Mouse (Mus musculus): Measurements from ENCODE around the gene Taf5l. TPM values are rescaled to one million over a fixed set of nuclear protein-coding genes. Genes with fewer than 3 reads are reported as not detected.

Taf5l gene
- total and polyA plus RNA-seq, 2 experiments from 2014 or later, result 21.7 to 42.0 TPM

DNA sequence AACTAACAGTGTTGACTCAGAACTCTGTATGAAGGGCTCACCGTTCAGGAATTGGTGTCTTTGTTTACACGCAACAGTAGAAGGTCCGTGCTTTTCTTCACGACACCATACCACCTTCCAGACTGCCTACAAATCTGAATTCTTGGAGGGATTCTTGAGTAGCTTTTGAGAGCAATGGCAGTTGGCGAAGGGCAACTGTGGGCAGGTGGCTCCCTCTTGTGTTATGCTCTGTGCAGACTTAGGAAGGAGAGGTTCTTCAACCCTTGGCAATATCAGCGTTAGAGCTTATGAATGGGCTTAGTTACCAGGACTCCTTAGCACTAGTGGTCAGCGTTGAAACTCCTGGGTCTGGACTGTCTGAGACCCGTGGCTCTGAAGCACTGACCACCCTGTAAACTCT, 28.6 kb downstream of the Taf5l start:
- H3K4me3 ChIP-seq (ENCODE audit: low read length), result no peak overlapping the region
- peak; percentile 49 for TF ChIP-seq CTCF (IDR thresholded peaks at IDR 0.05; ENCODE audit: low read depth)
- DNase-seq (ENCODE audit: low spot score) (no peak), ATAC-seq (no peak)
- H3K36me3 ChIP-seq (ENCODE audit: insufficient read depth, low read length), result peaks cover 13% of the 10 kb centered on the region
- no peaks in the 10 kb centered on the region for H3K4me1 ChIP-seq (ENCODE audit: insufficient read depth, low read length)
- no peak overlapping the region for H3K9ac ChIP-seq (replicated peaks; ENCODE audit: low read length)
- H3K27ac ChIP-seq, result no peak overlapping the region
- WGBS, result 81% methylated on average over 8 of the region's 8 CpGs
- H3K27me3 ChIP-seq (ENCODE audit: insufficient read depth, low read length), result no peaks in the 10 kb centered on the region
- H3K9me3 ChIP-seq (ENCODE audit: low read length), result no peaks in the 10 kb centered on the region
- no peak overlapping the region for H3K4me2 ChIP-seq (ENCODE audit: low read depth, low read length)

DNA sequence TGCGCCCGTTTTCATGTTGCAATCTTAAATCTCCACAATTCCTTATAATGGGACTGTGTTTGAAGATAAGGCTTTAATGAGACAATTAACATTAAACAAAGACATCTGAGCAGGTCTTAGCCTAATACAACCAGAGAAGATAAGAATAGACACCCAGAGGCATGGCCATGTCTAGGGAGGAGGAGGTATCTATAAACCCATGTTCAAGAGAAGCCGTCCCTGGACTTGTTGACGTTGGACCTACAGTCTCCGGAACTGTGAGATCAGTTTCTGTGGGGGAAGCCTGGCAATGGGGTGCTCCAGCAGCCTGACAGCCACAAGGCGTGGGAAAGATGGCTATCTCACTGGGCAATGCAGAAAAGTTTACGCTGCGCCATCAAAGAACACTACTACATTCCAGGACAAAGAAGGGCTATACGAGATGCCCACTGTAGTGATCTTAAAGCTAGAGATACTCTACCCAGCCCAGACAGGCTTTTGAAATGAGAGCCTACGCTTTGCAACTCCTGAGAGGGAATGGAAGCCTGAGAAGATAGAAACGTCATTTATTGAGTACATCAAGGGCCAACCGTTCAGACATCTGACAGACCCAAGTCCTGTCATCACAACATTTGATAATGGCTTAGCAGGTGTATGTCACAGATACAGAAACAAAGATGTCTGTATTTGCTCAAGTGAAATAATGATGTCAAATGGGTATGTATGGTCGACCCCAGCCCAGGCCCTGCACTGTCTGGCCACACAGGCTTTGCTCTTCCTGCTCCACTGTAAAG, 30.7 kb downstream of the Taf5l start:
- DNase-seq (ENCODE audit: low spot score), result no peak
- WGBS, result 91% methylated on average over 13 of the region's 13 CpGs
- H3K27me3 ChIP-seq (ENCODE audit: insufficient read depth, low read length), result no peaks in the 10 kb centered on the region

DNA sequence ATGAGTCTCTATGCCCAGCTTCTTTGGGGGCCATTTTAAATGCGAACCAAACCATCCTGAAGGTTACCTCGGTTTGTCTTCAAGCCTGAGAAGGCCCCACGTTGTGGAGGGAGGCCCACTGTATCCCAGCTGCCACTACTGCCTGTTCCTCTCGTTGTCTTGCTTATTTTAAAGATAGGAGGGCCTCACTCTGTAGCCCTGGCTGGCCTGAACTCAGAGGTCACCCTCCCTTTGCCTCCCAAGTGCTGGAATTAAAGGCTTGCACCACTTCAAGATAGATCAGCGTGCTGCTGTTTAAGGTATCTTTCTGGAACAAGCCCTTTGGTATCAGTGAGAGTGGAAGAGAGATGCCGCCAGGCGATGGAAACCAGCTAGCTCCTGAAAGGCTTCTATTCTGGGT, 32.1 kb downstream of the Taf5l start:
- no peak overlapping the region for H3K4me2 ChIP-seq (ENCODE audit: low read depth, low read length)
- no peak for DNase-seq (ENCODE audit: low spot score)
- H3K4me3 ChIP-seq (ENCODE audit: low read length), result no peak overlapping the region
- no peak for ATAC-seq
- 76% methylated on average over 7 of the region's 7 CpGs for WGBS
- no peak for TF ChIP-seq CTCF (IDR thresholded peaks at IDR 0.05; ENCODE audit: low read depth)
- no peaks in the 10 kb centered on the region for H3K9me3 ChIP-seq (ENCODE audit: low read length)
- no peaks in the 10 kb centered on the region for H3K4me1 ChIP-seq (ENCODE audit: insufficient read depth, low read length)
- no peak overlapping the region for H3K27ac ChIP-seq
- H3K9ac ChIP-seq (replicated peaks; ENCODE audit: low read length), result no peak overlapping the region
- no peaks in the 10 kb centered on the region for H3K27me3 ChIP-seq (ENCODE audit: insufficient read depth, low read length)
- H3K36me3 ChIP-seq (ENCODE audit: insufficient read depth, low read length), result no peaks in the 10 kb centered on the region

More for the DNA sequence above, 30.7 kb downstream of the Taf5l start:
- H3K27ac ChIP-seq, result no peak overlapping the region
- ATAC-seq, result no peak
- H3K4me3 ChIP-seq (ENCODE audit: low read length), result no peak overlapping the region
- H3K4me1 ChIP-seq (ENCODE audit: insufficient read depth, low read length), result no peaks in the 10 kb centered on the region
- H3K9me3 ChIP-seq (ENCODE audit: low read length), result no peaks in the 10 kb centered on the region
- no peak for TF ChIP-seq CTCF (IDR thresholded peaks at IDR 0.05; ENCODE audit: low read depth)
- H3K9ac ChIP-seq (replicated peaks; ENCODE audit: low read length), result no peak overlapping the region
- no peak overlapping the region for H3K4me2 ChIP-seq (ENCODE audit: low read depth, low read length)
- H3K36me3 ChIP-seq (ENCODE audit: insufficient read depth, low read length), result no peaks in the 10 kb centered on the region

DNA sequence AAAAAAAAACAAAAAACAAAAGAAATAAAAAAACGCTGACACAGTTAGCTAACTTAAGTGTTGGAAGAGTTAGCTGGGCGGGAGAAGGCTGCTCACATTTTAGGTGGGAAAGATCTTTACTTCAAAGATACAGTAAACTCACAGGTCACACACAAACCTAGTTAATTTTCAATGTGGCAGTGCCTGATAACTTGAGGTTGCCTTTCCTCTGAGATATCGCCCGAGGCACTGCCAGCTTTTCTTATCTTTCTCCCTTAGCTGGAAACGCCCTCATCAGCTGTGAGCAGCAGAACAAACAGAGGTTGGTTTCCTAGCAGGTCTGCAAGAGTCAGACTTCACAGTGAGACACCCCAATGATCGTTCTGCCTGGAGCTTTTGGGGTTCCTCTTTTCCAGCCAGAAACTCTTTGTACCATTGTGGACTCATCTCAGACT, 32.6 kb downstream of the Taf5l start:
- TF ChIP-seq CTCF (IDR thresholded peaks at IDR 0.05; ENCODE audit: low read depth), result no peak
- no peak overlapping the region for H3K27ac ChIP-seq

DNA sequence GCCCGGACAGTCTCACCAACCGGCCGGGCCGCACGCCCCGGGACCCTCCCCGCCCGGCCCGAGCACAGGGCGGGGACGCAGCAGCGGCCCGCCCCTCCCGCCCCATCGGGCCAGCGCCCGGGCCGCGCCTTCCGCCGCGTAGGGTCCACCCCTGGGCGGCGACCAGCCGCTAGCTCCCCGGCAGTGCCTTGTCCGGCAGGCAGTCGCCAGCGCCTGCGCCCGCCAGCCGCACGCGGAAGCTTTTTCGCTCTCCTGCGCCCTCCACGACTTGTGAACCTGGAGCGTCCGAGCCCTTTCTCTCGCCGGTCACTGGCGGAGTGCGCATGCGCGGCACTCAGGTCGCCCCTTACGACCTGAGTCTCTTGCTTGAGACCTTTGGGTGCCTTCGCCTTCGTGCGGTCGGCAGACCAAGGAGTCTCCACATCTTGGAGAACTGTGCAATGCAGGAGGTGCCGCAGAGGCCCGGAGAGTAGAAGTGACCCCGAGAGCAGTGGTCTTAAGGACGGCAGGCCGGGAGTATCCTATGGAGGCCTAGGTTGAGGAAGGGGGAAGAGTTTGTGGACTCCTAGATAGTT, 38.3 kb downstream of the Taf5l start, which contains the start of gene Abcb10:
TSS of gene Abcb10 (minus strand) at position 297 of the 575 bp plus-strand sequence.
- ATAC-seq, result peak; percentile 93
- peak within 1 kb of the TSS; percentile 74; the same call in 1 of the 2 replicates for H3K27ac ChIP-seq
- TF ChIP-seq CTCF (IDR thresholded peaks at IDR 0.05; ENCODE audit: low read depth), result no peak
- under 1% methylated on average over 40 of the region's 56 CpGs for WGBS
- no peaks in the 10 kb centered on the region for H3K36me3 ChIP-seq (ENCODE audit: insufficient read depth, low read length)
- peak within 1 kb of the TSS; percentile 79 for H3K9ac ChIP-seq (replicated peaks; ENCODE audit: low read length)
- H3K4me1 ChIP-seq (ENCODE audit: insufficient read depth, low read length), result peaks cover 7% of the 10 kb centered on the region
- no peaks in the 10 kb centered on the region for H3K27me3 ChIP-seq (ENCODE audit: insufficient read depth, low read length)
- H3K4me3 ChIP-seq (ENCODE audit: low read length), result peak within 1 kb of the TSS; percentile 78
- DNase-seq (ENCODE audit: low spot score), result peak; percentile 89
- H3K9me3 ChIP-seq (ENCODE audit: low read length), result no peaks in the 10 kb centered on the region
- H3K4me2 ChIP-seq (ENCODE audit: low read depth, low read length), result peak within 1 kb of the TSS; percentile 94

More for the DNA sequence above, 32.6 kb downstream of the Taf5l start:
- Histone ChIP-seq H3K4me3 (ENCODE audit: low read length) (no peak overlapping the region), H3K36me3 (ENCODE audit: insufficient read depth, low read length) (no peaks in the 10 kb centered on the region), H3K4me1 (ENCODE audit: insufficient read depth, low read length) (no peaks in the 10 kb centered on the region), H3K27me3 (ENCODE audit: insufficient read depth, low read length) (no peaks in the 10 kb centered on the region), H3K9me3 (ENCODE audit: low read length) (no peaks in the 10 kb centered on the region), H3K4me2 (ENCODE audit: low read depth, low read length) (no peak overlapping the region), H3K9ac (replicated peaks; ENCODE audit: low read length) (no peak overlapping the region)
- no peak for DNase-seq (ENCODE audit: low spot score)
- WGBS, result 76% methylated on average over 6 of the region's 6 CpGs
- no peak for ATAC-seq

DNA sequence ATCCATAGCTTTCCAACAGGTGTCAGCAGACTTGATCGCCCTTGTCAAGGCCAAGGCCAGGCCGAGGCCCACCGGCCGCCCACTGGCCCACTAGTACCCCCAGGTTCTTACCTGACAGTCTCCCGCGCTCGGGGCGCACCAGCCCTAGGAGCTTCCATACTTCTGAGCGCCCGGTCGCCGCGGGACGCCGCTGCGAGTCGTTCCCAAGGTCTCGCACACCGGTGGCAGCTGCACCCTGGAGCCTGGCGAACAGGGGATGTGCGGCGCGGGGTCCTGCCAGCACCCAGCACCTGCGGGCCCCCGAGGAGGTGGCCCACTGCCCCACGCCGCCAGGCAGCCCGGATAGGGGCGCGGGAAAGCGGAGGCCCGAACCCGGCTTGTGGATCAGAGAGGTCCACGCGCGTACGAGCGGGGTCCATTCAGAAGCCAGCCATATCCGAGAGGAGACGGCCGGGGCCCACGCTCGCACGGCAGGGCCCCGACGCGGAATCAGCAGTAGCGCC, 38.9 kb downstream of the Taf5l start:
- WGBS, result under 1% methylated on average over 33 of the region's 48 CpGs
- Histone ChIP-seq H3K27ac (peak overlapping the region; percentile 74; the same call in 1 of the 2 replicates), H3K36me3 (ENCODE audit: insufficient read depth, low read length) (no peaks in the 10 kb centered on the region), H3K4me2 (ENCODE audit: low read depth, low read length) (peak overlapping the region; percentile 94), H3K4me1 (ENCODE audit: insufficient read depth, low read length) (peaks cover 7% of the 10 kb centered on the region), H3K4me3 (ENCODE audit: low read length) (peak overlapping the region; percentile 78), H3K9me3 (ENCODE audit: low read length) (no peaks in the 10 kb centered on the region), H3K9ac (replicated peaks; ENCODE audit: low read length) (peak overlapping the region; percentile 79), H3K27me3 (ENCODE audit: insufficient read depth, low read length) (no peaks in the 10 kb centered on the region)
- ATAC-seq (peak; percentile 40), DNase-seq (ENCODE audit: low spot score) (peak; percentile 12)
- TF ChIP-seq CTCF (IDR thresholded peaks at IDR 0.05; ENCODE audit: low read depth), result no peak

Data from hindbrain, postnatal 0 days (tissue).